Mouse (Mus musculus) heart, adult 2 months (tissue): ENCODE results near the gene Ncaph.
A peak's percentile ranks its signal among the peaks of the same experiment; 100 is the strongest.

Experiments
- CTCF ChIP-seq: fragments of 200-600 bp; IDR thresholded peaks from 2 replicates; pipeline ENCODE4 v1.8.1; 2022; ENCODE audit warnings: antibody characterized with exemption, mild to moderate bottlenecking, moderate library complexity
- POLR2A ChIP-seq: fragments of 200-500 bp; IDR thresholded peaks from 2 replicates; pipeline ENCODE4 v1.6.1; 2011; ENCODE audit warnings: mild to moderate bottlenecking, low read depth, low read length, control low read depth; ENCODE audit not compliant: insufficient read depth

- TF ChIP-seq CTCF (peak; percentile 20; the same call in 1 of the 2 replicates), POLR2A (no peak)
These were observed 8.3 kb upstream of the Ncaph start for GRCm38 (mm10) chr2:127142031-127142430.
